Mouse (Mus musculus) heart, embryonic 14.5 days (tissue): Measurements from ENCODE around the gene Uimc1. TPM values are rescaled to one million over a fixed set of nuclear protein-coding genes. Genes with fewer than 3 reads are reported as not detected.
"Not testable (repeated sequence)": the region's sequence is repeated elsewhere in the genome, so short reads cannot be mapped to it uniquely, and the experiment has no call there.

Experiments used
- ATAC-seq: fragments of 200-750 bp; cut with Nextera tagmentation; 2 replicates; pipeline ENCODE4 v1.8.0; 2017; ENCODE audit warnings: low read depth, moderate TSS enrichment; ENCODE audit not compliant: insufficient number of reproducible peaks, insufficient read depth, low FRiP score
- H3K27ac ChIP-seq, 2 experiments: fragments of 200-500 bp in 1 of 2; fragments of 300-500 bp in 1 of 2; sonication (generic) in 1 of 2; replicated peaks in 1 of 2; 2 replicates each; pipeline ENCODE4 v1.5.1; 2012 to 2014; ENCODE audit warnings: low read depth in 2 of 2, low read length in 2 of 2, control low read depth in 1 of 2, mild to moderate bottlenecking in 1 of 2, mixed read lengths in 1 of 2; ENCODE audit not compliant: control insufficient read depth in 1 of 2, insufficient read depth in 1 of 2
- H3K27me3 ChIP-seq: fragments of 300-500 bp; sonication (generic); 2 replicates; pipeline ENCODE4 v1.6.1; 2014; ENCODE audit warnings: mild to moderate bottlenecking, low read length, control low read depth; ENCODE audit not compliant: control insufficient read depth, insufficient read depth
- H3K36me3 ChIP-seq: fragments of 300-500 bp; sonication (generic); 2 replicates; pipeline ENCODE4 v1.6.1; 2014; ENCODE audit warnings: mild to moderate bottlenecking, control low read depth, low read length, mixed read lengths; ENCODE audit not compliant: control insufficient read depth, insufficient read depth
- H3K4me1 ChIP-seq, 2 experiments: fragments of 200-500 bp in 1 of 2; fragments of 300-500 bp in 1 of 2; sonication (generic) in 1 of 2; 2 replicates each; pipeline ENCODE4 v1.6.1; 2012 to 2014; ENCODE audit warnings: low read length in 2 of 2, control low read depth in 1 of 2, mixed read lengths in 1 of 2; ENCODE audit not compliant: control insufficient read depth in 2 of 2, insufficient read depth in 2 of 2
- H3K4me2 ChIP-seq: fragments of 300-500 bp; sonication (generic); 2 replicates; pipeline ENCODE4 v1.6.1; 2014; ENCODE audit warnings: mild to moderate bottlenecking, low read length
- H3K4me3 ChIP-seq, 2 experiments: fragments of 200-500 bp in 1 of 2; fragments of 300-500 bp in 1 of 2; sonication (generic) in 1 of 2; 2 replicates each; pipeline ENCODE4 v1.5.1; 2012 to 2014; ENCODE audit warnings: low read length in 2 of 2, mild to moderate bottlenecking in 2 of 2, control low read depth in 1 of 2, low read depth in 1 of 2, moderate library complexity in 1 of 2; ENCODE audit not compliant: control insufficient read depth in 1 of 2, insufficient read depth in 1 of 2
- H3K9ac ChIP-seq: fragments of 300-500 bp; sonication (generic); 2 replicates; pipeline ENCODE4 v1.6.1; 2014; ENCODE audit warnings: mild to moderate bottlenecking, low read length
- H3K9me3 ChIP-seq: fragments of 300-500 bp; sonication (generic); 2 replicates; pipeline ENCODE4 v1.6.1; 2016; ENCODE audit warnings: low read length, control low read depth; ENCODE audit not compliant: control insufficient read depth
- WGBS: fragments of 180-500 bp; shearing (Covaris S2); extraction: QIAGEN DNeasy Blood & Tissue Kit; methylation state at CpG from one replicate; pipeline ENCODE4 v1.1.7; 2014; 5-methylcytosine and 5-hydroxymethylcytosine counted together
- polyA plus RNA-seq: library from polyadenylated mRNA; unstranded; fragments of >200 nt; fragmentation: Nextera tagmentation; extraction: Ambion mirVana; gene quantifications from 2 replicates; pipeline ENCODE4 v1.2.1, GENCODE M21; 2014

The Uimc1 gene
- polyA plus RNA-seq, 1 experiment from 2014 or later = 19.3 TPM

DNA sequence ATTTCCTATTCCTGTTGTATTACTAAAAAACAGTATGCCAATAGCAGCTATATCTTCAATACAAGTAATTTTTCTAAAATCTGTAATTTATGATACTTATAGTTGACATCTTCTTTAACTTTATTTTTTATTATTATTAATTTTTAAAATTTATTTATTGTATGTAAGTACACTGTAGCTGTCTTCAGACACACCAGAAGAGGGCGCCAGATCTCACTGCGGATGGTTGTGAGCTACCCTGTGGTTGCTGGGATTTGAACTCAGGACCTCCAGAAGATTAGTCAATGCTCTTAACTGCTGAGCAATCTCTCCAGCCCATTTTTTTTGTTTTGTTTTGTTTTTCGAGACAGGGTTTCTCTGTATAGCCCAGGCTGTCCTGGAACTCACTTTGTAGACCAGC lies 2.3 kb downstream of the Uimc1 start:
- H3K27me3 ChIP-seq, H3K36me3 ChIP-seq, H3K27ac ChIP-seq, H3K9me3 ChIP-seq, H3K9ac ChIP-seq, ATAC-seq, H3K4me2 ChIP-seq, H3K4me3 ChIP-seq: not testable (repeated sequence)
- H3K4me1 ChIP-seq = peaks cover 2 to 11% of the 10 kb centered on the region in 2 experiments; a peak in 3 of 4 replicates
- 90% methylated on average over 3 of the region's 3 CpGs for WGBS

DNA sequence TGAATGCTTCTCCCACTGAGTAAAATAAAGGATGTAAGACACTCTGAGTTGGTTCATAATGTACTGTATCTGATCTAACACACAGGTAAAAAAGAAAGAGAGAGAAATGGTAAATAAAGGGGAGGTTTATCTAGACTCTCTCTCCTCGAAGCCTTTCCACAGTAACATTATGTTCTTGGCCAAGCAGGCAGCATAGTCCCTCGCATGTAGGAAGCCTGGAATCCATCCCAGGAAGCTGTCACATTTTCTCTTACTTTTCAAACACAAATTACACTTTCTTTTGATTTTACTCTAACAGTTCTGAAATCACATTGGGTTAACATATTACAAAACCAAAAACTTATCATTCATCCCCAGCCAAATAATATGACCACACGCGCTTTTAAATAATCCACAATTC lies 7.5 kb downstream of the Uimc1 start:
- no peak for ATAC-seq
- Histone ChIP-seq H3K9me3 (no peaks in the 10 kb centered on the region), H3K4me2 (no peak overlapping the region), H3K4me3 (no peak overlapping the region), H3K27me3 (no peaks in the 10 kb centered on the region), H3K27ac (no peak overlapping the region), H3K9ac (no peak overlapping the region), H3K4me1 (no peaks in the 10 kb centered on the region), H3K36me3 (peaks cover 33% of the 10 kb centered on the region)
- WGBS = 76% methylated on average over 4 of the region's 4 CpGs

DNA sequence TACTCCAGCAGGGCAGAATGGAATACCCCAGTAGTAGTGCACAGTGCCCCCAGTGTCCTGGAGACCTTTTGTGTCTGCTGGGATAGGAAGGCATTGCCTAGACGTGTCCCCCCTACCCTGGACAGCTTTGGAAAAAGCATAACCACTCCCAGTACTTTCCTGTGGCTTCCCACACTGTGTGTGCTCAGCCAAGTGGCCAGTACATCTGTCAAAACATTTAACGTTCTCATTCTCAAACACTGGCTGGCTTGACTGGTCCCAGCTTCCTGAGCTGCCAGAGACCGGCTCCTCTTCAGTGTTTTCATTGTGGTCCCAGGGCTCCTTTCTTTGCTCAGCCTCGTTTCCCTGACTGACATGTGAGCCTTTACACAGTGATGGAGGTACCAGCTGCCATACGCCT lies 24.5 kb downstream of the Uimc1 start:
- no peak for ATAC-seq
- Histone ChIP-seq H3K27ac (no peak overlapping the region), H3K9me3 (no peaks in the 10 kb centered on the region), H3K4me2 (no peak overlapping the region), H3K36me3 (peaks cover 31% of the 10 kb centered on the region), H3K4me3 (no peak overlapping the region), H3K27me3 (no peaks in the 10 kb centered on the region), H3K9ac (no peak overlapping the region), H3K4me1 (no peaks in the 10 kb centered on the region)
- 52% methylated on average over 5 of the region's 5 CpGs for WGBS

DNA sequence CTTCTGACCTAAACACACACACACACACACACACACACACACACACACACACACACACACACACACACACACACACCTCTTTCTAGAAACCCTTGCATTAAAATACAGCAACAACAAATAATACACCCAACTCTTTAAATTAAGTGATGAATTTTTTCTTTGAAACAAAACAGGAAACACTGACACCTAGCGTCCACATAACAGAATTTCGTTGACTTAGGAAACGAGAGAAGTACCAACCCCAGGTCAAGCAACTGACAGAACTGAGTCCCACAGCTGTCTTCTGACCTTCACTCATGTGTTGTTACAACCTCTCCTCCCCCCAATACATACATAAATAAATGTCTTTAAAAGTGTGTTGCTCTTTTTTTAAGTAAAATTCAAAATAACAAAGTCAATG lies 28.8 kb downstream of the Uimc1 start:
- Histone ChIP-seq H3K27ac (no peak overlapping the region), H3K9ac (no peak overlapping the region), H3K4me3 (no peak overlapping the region), H3K9me3 (no peaks in the 10 kb centered on the region), H3K36me3 (peaks cover 23% of the 10 kb centered on the region), H3K4me2 (no peak overlapping the region), H3K4me1 (no peaks in the 10 kb centered on the region), H3K27me3 (no peaks in the 10 kb centered on the region)
- no peak for ATAC-seq
- WGBS = 0% methylated on average over 3 of the region's 3 CpGs

DNA sequence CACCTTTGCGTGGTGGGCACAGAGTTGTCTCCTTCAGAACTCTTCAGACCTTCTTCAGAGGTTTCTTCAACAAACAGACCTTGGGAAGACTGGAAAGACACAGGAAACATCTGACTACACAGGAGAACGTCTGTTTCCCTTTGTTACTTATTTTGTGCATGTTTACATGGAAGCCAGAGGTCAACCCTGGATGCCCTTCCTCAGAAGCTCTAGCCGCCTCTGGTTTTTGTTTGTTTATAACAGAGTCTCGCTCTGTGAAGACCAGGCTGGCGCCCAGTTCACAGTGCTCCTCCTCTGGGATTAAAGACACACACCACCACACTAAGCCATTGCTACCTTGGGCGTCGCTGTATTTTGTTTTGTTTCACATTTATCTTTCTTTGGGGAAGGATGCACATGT lies 30.4 kb downstream of the Uimc1 start:
- H3K9ac ChIP-seq = no peak overlapping the region
- ATAC-seq = no peak
- no peaks in the 10 kb centered on the region for H3K9me3 ChIP-seq
- H3K27me3 ChIP-seq = no peaks in the 10 kb centered on the region
- H3K4me2 ChIP-seq = no peak overlapping the region
- H3K36me3 ChIP-seq = 0 out of 2 replicates have a peak, but pooled peaks cover 7% of the 10 kb centered on the region
- 65% methylated on average over 7 of the region's 7 CpGs for WGBS
- no peaks in the 10 kb centered on the region for H3K4me1 ChIP-seq
- no peak overlapping the region for H3K27ac ChIP-seq
- H3K4me3 ChIP-seq = no peak overlapping the region

DNA sequence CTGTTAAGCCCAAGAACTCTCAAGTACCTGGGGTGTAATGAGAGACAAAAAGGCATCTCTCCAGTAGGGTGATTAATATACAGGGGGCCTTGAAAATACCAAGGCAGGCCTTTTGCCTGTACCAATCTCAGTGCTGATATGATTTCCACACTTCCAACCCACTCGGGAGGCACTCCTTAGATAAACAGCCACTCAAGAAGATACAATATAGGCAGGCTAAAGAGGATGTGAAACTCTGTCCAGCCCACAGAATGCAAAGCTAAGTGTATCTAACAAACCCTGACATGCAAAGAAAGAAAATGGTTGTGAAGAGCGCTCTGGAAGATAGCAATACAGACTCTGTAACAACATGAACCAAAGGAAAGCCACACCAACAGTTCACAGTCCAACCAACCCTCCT lies 36.8 kb downstream of the Uimc1 start:
- ATAC-seq = no peak
- H3K4me3 ChIP-seq = no peak overlapping the region
- no peak overlapping the region for H3K4me2 ChIP-seq
- peaks cover 15% of the 10 kb centered on the region; the same call in 1 of the 2 replicates for H3K36me3 ChIP-seq
- 55% methylated on average over 2 of the region's 2 CpGs for WGBS
- H3K9ac ChIP-seq = no peak overlapping the region
- no peak overlapping the region for H3K27ac ChIP-seq
- no peaks in the 10 kb centered on the region for H3K4me1 ChIP-seq
- no peaks in the 10 kb centered on the region for H3K9me3 ChIP-seq
- no peaks in the 10 kb centered on the region for H3K27me3 ChIP-seq

DNA sequence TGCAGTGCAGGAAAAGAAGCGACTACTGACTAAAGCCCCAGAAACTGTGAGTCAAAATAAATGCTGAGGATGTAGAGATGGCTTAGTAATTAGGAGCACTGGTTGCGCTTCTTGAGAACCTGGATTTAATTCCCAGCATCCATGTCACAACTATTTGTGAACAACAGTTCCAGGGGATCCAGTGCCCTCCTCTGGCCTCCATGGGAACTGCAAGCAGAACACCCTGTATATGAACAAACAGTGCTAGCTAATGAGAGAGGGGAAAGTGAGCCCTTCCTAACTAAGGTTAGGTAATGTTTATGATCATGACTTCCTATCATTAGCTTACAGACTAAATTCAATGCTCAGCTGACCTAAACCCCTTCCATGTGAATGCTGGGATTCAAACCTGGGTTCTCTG lies 42.1 kb downstream of the Uimc1 start:
- H3K4me2 ChIP-seq = no peak overlapping the region
- no peaks in the 10 kb centered on the region for H3K9me3 ChIP-seq
- H3K27ac ChIP-seq = no peak overlapping the region
- H3K9ac ChIP-seq = no peak overlapping the region
- WGBS = 95% methylated on average over 2 of the region's 2 CpGs
- no peaks in the 10 kb centered on the region for H3K4me1 ChIP-seq
- no peak overlapping the region for H3K4me3 ChIP-seq
- H3K27me3 ChIP-seq = no peaks in the 10 kb centered on the region
- ATAC-seq = no peak
- H3K36me3 ChIP-seq = peaks cover 30% of the 10 kb centered on the region

DNA sequence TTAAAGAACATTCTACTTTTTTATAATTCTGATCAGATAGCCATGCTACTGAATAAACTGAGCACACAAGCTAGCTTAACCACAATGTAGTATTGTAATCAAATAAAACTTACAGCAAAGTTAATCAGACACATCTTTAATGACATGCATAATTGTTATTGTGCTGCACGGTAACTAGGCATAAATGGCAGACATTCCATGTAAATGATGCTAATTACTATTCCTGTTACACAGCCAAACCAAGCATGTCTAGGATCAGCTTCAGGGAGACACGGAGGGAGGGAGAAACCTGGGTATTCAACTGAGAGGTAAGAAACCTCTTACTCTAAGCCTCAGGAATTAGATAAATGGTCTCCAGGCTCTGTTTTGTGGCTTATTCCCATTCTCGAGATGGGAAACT lies 52.4 kb downstream of the Uimc1 start:
- no peak for ATAC-seq
- Histone ChIP-seq H3K27me3 (no peaks in the 10 kb centered on the region), H3K4me3 (no peak overlapping the region), H3K9ac (no peak overlapping the region), H3K4me1 (no peaks in the 10 kb centered on the region), H3K36me3 (peaks cover 24% of the 10 kb centered on the region), H3K27ac (no peak overlapping the region), H3K9me3 (no peaks in the 10 kb centered on the region), H3K4me2 (no peak overlapping the region)
- WGBS = 73% methylated on average over 3 of the region's 3 CpGs
